Mouse (Mus musculus): ENCODE results near the gene Acot7.

- TF ChIP-seq POLR2A (IDR thresholded peaks at IDR 0.05; ENCODE audit: insufficient read depth, low read depth, low read length) (no peak), CTCF (IDR thresholded peaks at IDR 0.05; ENCODE audit: insufficient read depth, low read depth, low read length) (no peak)
Observed at GRCm38 (mm10) chr4:152129395-152129930, 48.5 kb upstream of the Acot7 start.
